Mouse (Mus musculus) limb, embryonic 11.5 days (tissue): ENCODE results near the gene Mrgprd. TPM values are rescaled to one million over a fixed set of nuclear protein-coding genes. Genes with fewer than 3 reads are reported as not detected.

Source experiments
- ATAC-seq: fragments of 200-750 bp; cut with Nextera tagmentation; 2 replicates; pipeline ENCODE4 v1.8.0; 2017; ENCODE audit warnings: low read depth; ENCODE audit not compliant: insufficient number of reproducible peaks, low FRiP score, low TSS enrichment
- DNase-seq: peaks from one replicate; pipeline ENCODE4 v3.0.0-alpha.2; 2015; ENCODE audit warnings: low spot score
- H3K27ac ChIP-seq: fragments of 300-500 bp; sonication (generic); replicated peaks from 2 replicates; pipeline ENCODE4 v1.5.1; 2014; ENCODE audit warnings: low read depth, mild to moderate bottlenecking, low read length
- H3K27me3 ChIP-seq: fragments of 300-500 bp; sonication (generic); 2 replicates; pipeline ENCODE4 v1.6.1; 2014; ENCODE audit warnings: mild to moderate bottlenecking, low read length, mixed read lengths; ENCODE audit not compliant: control insufficient read depth, insufficient read depth
- H3K36me3 ChIP-seq: fragments of 300-500 bp; sonication (generic); 2 replicates; pipeline ENCODE4 v1.6.1; 2014; ENCODE audit warnings: mild to moderate bottlenecking, low read length, moderate library complexity, mixed read lengths; ENCODE audit not compliant: control insufficient read depth, insufficient read depth
- H3K4me1 ChIP-seq: fragments of 300-500 bp; sonication (generic); 2 replicates; pipeline ENCODE4 v1.6.1; 2014; ENCODE audit warnings: low read length, mixed read lengths; ENCODE audit not compliant: control insufficient read depth, insufficient read depth
- H3K4me2 ChIP-seq: fragments of 300-500 bp; sonication (generic); 2 replicates; pipeline ENCODE4 v1.6.1; 2014; ENCODE audit warnings: low read depth, mild to moderate bottlenecking, moderate library complexity; ENCODE audit not compliant: severe bottlenecking
- H3K4me3 ChIP-seq: fragments of 300-500 bp; sonication (generic); 2 replicates; pipeline ENCODE4 v1.5.1; 2014; ENCODE audit warnings: low read depth, low read length
- H3K9ac ChIP-seq: fragments of 300-500 bp; sonication (generic); 2 replicates; pipeline ENCODE4 v1.6.1; 2014; ENCODE audit warnings: mild to moderate bottlenecking, low read length
- H3K9me3 ChIP-seq: fragments of 300-500 bp; sonication (generic); 2 replicates; pipeline ENCODE4 v1.6.1; 2016; ENCODE audit warnings: low read length; ENCODE audit not compliant: control insufficient read depth
- WGBS: fragments of 180-500 bp; shearing (Covaris S2); extraction: QIAGEN DNeasy Blood & Tissue Kit; methylation state at CpG from one replicate; pipeline ENCODE4 v1.1.7; 2014; 5-methylcytosine and 5-hydroxymethylcytosine counted together
- polyA plus RNA-seq: library from polyadenylated mRNA; unstranded; fragments of >200 nt; fragmentation: Nextera tagmentation; extraction: Ambion mirVana; gene quantifications from 2 replicates; pipeline ENCODE4 v1.2.1, GENCODE M21; 2014

Gene Mrgprd
- polyA plus RNA-seq, 1 experiment from 2014 or later = not detected

DNA sequence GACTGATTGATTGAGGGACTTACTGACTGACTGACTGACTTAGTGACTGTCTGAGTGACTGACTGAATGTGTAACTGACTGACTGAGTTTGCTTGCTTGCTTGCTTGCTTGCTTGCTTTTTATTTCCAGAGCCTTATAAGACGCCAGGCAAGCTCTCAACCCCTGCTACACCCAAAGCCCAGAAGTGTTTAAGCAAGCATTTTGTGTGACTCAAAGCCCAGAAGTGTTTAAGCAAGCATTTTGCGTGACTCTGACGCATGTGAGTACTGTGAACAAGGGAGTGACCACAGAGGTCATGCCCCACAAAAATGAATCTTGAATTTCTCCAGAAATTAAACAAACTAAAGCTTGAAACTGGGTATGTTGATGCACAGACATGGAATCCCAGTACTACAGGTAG lies 30.3 kb upstream of the Mrgprd start:
- no peak overlapping the region for H3K27ac ChIP-seq
- no peaks in the 10 kb centered on the region for H3K27me3 ChIP-seq
- H3K36me3 ChIP-seq = no peaks in the 10 kb centered on the region; the same call in 1 of the 2 replicates
- H3K9me3 ChIP-seq = no peaks in the 10 kb centered on the region
- H3K9ac ChIP-seq = peak overlapping the region; percentile 34; the same call in 1 of the 2 replicates
- ATAC-seq = no peak
- H3K4me1 ChIP-seq = peaks cover 10% of the 10 kb centered on the region
- H3K4me3 ChIP-seq = no peak overlapping the region
- DNase-seq = no peak
- 62% methylated on average over 3 of the region's 3 CpGs for WGBS
- 0 out of 2 replicates have a peak overlapping the region, but pooled peaks have one; percentile 66 for H3K4me2 ChIP-seq

DNA sequence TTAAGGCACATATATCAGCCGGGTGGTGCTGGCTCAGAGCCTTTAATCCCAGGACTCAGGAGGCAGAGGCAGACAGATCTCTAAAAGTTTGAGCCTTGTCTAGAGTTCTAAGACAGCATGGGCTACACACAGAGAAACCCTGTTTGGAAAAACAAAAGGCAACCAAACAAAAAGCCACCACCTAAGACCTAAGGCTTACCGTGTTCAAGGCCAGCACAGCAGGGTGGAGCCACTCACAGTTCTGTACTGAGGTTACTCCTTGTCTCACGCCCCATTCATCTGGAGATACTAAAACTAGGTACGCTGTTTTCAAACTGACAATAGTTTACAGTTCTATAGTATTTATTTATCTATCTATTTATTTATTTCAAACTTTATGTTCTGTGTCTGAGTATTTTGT lies 29.2 kb upstream of the Mrgprd start:
- no peak overlapping the region for H3K4me3 ChIP-seq
- H3K36me3 ChIP-seq = no peaks in the 10 kb centered on the region
- no peak overlapping the region for H3K27ac ChIP-seq
- WGBS = 75% methylated on average over 4 of the region's 4 CpGs
- DNase-seq (no peak), ATAC-seq (no peak)
- peaks cover 10% of the 10 kb centered on the region for H3K4me1 ChIP-seq
- H3K9ac ChIP-seq = no peak overlapping the region
- H3K4me2 ChIP-seq = no peak overlapping the region
- no peaks in the 10 kb centered on the region for H3K9me3 ChIP-seq
- no peaks in the 10 kb centered on the region for H3K27me3 ChIP-seq

DNA sequence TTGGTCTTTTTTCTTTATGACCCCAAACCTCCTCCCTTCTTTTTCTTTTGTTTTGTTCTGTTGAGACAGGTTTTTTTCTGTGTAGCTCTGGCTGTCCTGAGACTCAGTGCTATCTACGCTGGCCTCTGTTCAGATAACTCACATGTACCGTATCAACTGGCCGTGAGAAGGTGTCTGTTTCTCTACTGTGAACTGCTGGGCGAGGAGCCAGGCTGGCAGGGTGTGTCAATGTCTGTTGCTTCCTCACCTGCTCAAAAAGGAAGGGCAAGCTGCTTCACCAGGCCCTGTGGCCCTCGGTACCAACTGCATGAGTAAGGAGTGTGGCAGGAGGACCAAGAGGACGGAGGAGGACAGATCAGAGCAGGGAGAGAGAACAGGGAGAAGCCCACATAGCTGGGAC lies 27.2 kb upstream of the Mrgprd start:
- no peaks in the 10 kb centered on the region for H3K27me3 ChIP-seq
- H3K27ac ChIP-seq = no peak overlapping the region
- peaks cover 10% of the 10 kb centered on the region for H3K4me1 ChIP-seq
- H3K9ac ChIP-seq = no peak overlapping the region
- no peak for DNase-seq
- no peak for ATAC-seq
- H3K4me2 ChIP-seq = no peak overlapping the region
- no peak overlapping the region for H3K4me3 ChIP-seq
- WGBS = 75% methylated on average over 6 of the region's 6 CpGs
- no peaks in the 10 kb centered on the region for H3K9me3 ChIP-seq
- no peaks in the 10 kb centered on the region for H3K36me3 ChIP-seq

DNA sequence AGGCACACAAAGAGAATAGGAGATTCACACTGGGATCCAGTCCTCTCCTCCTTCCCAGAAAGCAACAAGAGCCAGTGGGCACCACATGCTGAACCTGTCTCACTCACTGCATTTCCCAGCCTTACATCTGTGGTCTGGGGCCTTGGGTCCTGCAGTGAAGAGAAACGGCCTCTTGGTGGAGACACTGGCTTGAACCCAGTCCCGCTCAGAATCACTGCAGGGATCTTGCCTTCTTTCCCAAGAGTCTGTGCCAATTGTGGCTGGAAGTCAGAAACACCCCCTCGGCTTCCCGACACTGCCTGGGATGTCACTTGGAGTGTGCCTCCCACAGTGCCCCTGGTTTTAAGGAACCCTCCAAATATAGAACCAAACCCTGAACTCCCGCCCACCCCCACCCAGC lies 25.3 kb upstream of the Mrgprd start:
- H3K27ac ChIP-seq = no peak overlapping the region
- 21% methylated on average over 5 of the region's 5 CpGs for WGBS
- H3K4me1 ChIP-seq = no peaks in the 10 kb centered on the region
- H3K36me3 ChIP-seq = no peaks in the 10 kb centered on the region
- no peaks in the 10 kb centered on the region for H3K9me3 ChIP-seq
- ATAC-seq = no peak
- peak; percentile 61 for DNase-seq
- no peak overlapping the region for H3K9ac ChIP-seq
- no peaks in the 10 kb centered on the region for H3K27me3 ChIP-seq
- no peak overlapping the region for H3K4me3 ChIP-seq
- H3K4me2 ChIP-seq = no peak overlapping the region

DNA sequence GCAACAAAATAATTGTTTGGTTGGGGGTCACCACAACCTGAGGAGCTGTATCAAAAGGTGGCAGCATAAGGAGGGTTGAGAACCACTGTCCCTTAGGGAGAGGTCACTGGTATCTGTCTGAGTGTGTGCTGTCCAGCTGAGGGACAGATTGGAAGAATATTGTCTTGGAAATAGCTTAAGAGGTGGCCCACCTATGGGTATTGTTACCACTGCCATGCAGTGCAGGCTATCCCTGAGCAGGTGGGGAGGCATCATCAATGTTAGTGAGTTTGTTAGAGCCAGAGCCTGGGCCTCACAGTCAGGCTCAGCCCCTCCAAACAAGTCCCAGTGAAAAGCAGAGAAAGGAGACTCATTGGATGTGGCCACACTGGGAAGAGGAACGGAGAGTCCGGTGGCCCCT lies 22.8 kb upstream of the Mrgprd start:
- Histone ChIP-seq H3K27me3 (no peaks in the 10 kb centered on the region), H3K4me2 (no peak overlapping the region), H3K9ac (no peak overlapping the region), H3K27ac (no peak overlapping the region), H3K4me1 (no peaks in the 10 kb centered on the region), H3K36me3 (no peaks in the 10 kb centered on the region), H3K4me3 (no peak overlapping the region), H3K9me3 (no peaks in the 10 kb centered on the region)
- DNase-seq = no peak
- no peak for ATAC-seq
- WGBS = 97% methylated on average over 2 of the region's 2 CpGs

DNA sequence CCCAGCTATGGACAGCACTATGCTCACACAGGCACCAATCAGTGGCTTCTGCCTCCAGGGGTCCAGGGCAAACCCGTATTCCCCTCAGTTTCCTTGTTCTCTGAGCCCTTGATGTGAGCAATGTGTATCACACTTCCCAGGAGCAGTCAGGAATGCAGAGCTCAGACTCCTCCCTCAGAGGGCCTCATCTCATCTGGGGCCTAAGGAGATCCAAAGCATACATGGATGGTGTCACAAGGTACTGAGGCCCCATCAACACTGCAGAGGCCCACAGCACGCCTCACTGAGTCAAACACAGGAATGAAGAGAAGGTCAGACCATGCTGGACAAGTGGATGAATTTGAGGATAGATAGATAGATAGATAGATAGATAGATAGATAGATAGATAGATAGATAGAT lies 21.9 kb upstream of the Mrgprd start:
- no peak overlapping the region for H3K4me2 ChIP-seq
- DNase-seq = no peak
- 65% methylated on average over 2 of the region's 2 CpGs for WGBS
- H3K27ac ChIP-seq = no peak overlapping the region
- H3K9ac ChIP-seq = no peak overlapping the region
- no peaks in the 10 kb centered on the region for H3K27me3 ChIP-seq
- no peak for ATAC-seq
- H3K4me3 ChIP-seq = no peak overlapping the region
- no peaks in the 10 kb centered on the region for H3K36me3 ChIP-seq
- no peaks in the 10 kb centered on the region for H3K9me3 ChIP-seq
- no peaks in the 10 kb centered on the region for H3K4me1 ChIP-seq

DNA sequence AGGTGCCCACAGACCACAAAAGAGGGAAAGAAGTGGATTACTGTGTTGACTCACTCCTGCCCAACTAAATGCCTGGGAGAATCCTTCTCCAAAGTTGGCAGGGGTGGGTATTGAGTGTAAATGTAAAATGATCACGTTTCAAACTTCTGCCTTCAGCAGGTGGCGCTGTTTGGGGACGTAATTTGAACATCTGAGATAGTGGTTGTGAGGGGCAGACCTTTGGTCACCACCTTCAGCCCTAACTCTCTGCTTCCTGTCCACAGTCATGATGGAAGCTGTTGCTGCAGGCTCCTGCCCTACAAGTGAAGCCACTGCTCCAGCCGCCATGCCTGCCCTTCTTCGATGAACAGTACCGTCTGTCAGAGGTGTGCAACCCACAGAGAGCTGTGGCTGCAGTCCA lies 20.8 kb upstream of the Mrgprd start:
- H3K27me3 ChIP-seq = no peaks in the 10 kb centered on the region
- WGBS = 32% methylated on average over 6 of the region's 6 CpGs
- H3K27ac ChIP-seq = no peak overlapping the region
- no peaks in the 10 kb centered on the region for H3K4me1 ChIP-seq
- no peaks in the 10 kb centered on the region for H3K9me3 ChIP-seq
- no peak for DNase-seq
- no peaks in the 10 kb centered on the region for H3K36me3 ChIP-seq
- no peak overlapping the region for H3K9ac ChIP-seq
- ATAC-seq = no peak
- H3K4me3 ChIP-seq = no peak overlapping the region
- no peak overlapping the region for H3K4me2 ChIP-seq

DNA sequence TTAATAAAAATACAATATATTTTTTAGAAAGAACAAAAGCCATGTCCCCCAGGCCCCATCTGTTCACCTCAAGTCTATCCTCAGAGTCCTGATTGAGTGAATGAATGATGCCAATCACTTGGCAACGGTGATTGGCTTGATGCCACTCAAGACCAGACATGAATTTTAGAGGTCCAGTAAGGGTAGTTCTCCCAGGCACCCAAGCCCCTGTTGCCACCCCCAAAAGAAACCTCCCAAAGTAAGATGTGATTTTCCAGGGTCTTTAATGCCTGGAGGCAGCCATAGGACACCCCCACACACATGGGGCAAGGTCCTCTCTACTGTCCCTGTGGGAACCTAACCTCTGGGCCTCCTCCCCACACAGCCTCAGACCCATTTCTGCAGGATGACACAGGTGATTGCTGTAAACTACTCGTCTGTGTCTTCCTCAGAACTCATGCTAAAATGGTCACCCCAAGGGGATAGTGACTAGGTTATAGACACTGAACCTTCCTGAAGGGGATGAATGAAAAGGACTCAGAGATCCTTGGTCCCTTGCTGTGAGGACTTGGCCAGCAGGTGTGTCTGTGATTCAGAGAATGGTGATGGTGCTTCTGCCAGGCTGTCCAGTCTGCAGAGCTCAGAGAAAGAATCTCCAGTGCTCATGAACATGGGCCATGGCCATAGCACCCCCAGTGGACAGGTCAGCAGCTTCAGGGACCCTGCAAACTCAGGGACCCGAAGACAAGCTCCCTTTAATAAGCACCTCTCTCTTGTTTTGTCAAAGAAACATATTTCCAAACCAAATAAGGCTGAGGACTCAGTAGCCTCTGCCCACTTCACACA lies 15.8 kb upstream of the Mrgprd start:
- Histone ChIP-seq H3K4me1 (peaks cover 7% of the 10 kb centered on the region; the same call in 1 of the 2 replicates), H3K4me3 (no peak overlapping the region), H3K27me3 (no peaks in the 10 kb centered on the region), H3K36me3 (no peaks in the 10 kb centered on the region), H3K27ac (no peak overlapping the region), H3K4me2 (no peak overlapping the region), H3K9ac (no peak overlapping the region), H3K9me3 (no peaks in the 10 kb centered on the region)
- 68% methylated on average over 3 of the region's 3 CpGs for WGBS
- no peak for DNase-seq
- ATAC-seq = no peak
